Mouse (Mus musculus) lung, embryonic 15.5 days (tissue): ENCODE measurements around the gene Thumpd3. TPM values are rescaled to one million over a fixed set of nuclear protein-coding genes. Genes with fewer than 3 reads are reported as not detected.

Experiments used
- ATAC-seq: fragments of 200-750 bp; cut with Nextera tagmentation; 2 replicates; pipeline ENCODE4 v1.8.0; 2017; ENCODE audit warnings: moderate number of reproducible peaks, borderline replicate concordance; ENCODE audit not compliant: low FRiP score, low TSS enrichment; ENCODE audit errors: extremely low read depth
- H3K27ac ChIP-seq: fragments of 300-500 bp; sonication (generic); 2 replicates; pipeline ENCODE4 v1.5.1; 2015; ENCODE audit warnings: moderate library complexity, mild to moderate bottlenecking, inconsistent platforms
- H3K27me3 ChIP-seq: fragments of 300-500 bp; sonication (generic); 2 replicates; pipeline ENCODE4 v1.6.1; 2015; ENCODE audit warnings: inconsistent platforms
- H3K36me3 ChIP-seq: fragments of 300-500 bp; sonication (generic); 2 replicates; pipeline ENCODE4 v1.6.1; 2015; ENCODE audit warnings: inconsistent platforms
- H3K4me1 ChIP-seq: fragments of 300-500 bp; sonication (generic); 2 replicates; pipeline ENCODE4 v1.6.1; 2015; ENCODE audit warnings: inconsistent platforms
- H3K4me2 ChIP-seq: fragments of 300-500 bp; sonication (generic); 2 replicates; pipeline ENCODE4 v1.6.1; 2015; ENCODE audit warnings: inconsistent platforms, mild to moderate bottlenecking, moderate library complexity
- H3K4me3 ChIP-seq: fragments of 300-500 bp; sonication (generic); 2 replicates; pipeline ENCODE4 v1.5.1; 2015; ENCODE audit warnings: mild to moderate bottlenecking, inconsistent platforms
- H3K9ac ChIP-seq: fragments of 300-500 bp; sonication (generic); 2 replicates; pipeline ENCODE4 v1.6.1; 2015; ENCODE audit warnings: inconsistent platforms
- H3K9me3 ChIP-seq: fragments of 300-500 bp; sonication (generic); 2 replicates; pipeline ENCODE4 v1.6.1; 2016; ENCODE audit warnings: inconsistent platforms
- WGBS: fragments of 180-500 bp; shearing (Covaris S2); methylation state at CpG from one replicate; pipeline ENCODE4 v1.1.7; 2015; 5-methylcytosine and 5-hydroxymethylcytosine counted together
- polyA plus RNA-seq: library from polyadenylated mRNA; unstranded; fragments of >200 nt; fragmentation: Nextera tagmentation; extraction: Ambion mirVana; gene quantifications from 2 replicates; pipeline ENCODE4 v1.2.1, GENCODE M21; 2015

Gene Thumpd3
- polyA plus RNA-seq, 1 experiment from 2014 or later, result 50.8 TPM

DNA sequence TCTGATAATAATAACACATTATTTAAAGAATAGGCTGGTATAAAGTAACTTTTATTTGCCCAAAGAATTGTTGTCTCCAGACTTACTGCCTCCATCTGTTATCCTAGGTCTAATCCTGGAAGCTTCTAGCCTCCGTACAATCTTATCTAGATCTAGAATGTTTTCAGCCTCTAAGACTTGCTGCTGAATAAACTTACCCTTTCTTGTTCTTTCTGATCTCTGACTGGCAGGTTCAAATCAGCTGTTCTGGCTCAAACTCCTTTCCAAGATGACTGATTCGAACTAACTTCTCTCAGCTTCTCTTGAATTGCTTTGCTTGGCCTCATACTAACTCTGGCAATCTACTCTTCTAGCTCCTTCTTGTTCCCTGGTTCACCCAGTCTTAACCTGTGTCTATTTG, 5.7 kb upstream of the Thumpd3 start:
- H3K27me3 ChIP-seq, result no peaks in the 10 kb centered on the region
- 61% methylated on average over 2 of the region's 2 CpGs for WGBS
- ATAC-seq, result no peak
- no peaks in the 10 kb centered on the region for H3K36me3 ChIP-seq
- H3K4me2 ChIP-seq, result no peak overlapping the region
- H3K4me3 ChIP-seq, result no peak overlapping the region
- H3K9ac ChIP-seq, result no peak overlapping the region
- no peak overlapping the region for H3K27ac ChIP-seq
- no peaks in the 10 kb centered on the region for H3K9me3 ChIP-seq
- H3K4me1 ChIP-seq, result peaks cover 12% of the 10 kb centered on the region

DNA sequence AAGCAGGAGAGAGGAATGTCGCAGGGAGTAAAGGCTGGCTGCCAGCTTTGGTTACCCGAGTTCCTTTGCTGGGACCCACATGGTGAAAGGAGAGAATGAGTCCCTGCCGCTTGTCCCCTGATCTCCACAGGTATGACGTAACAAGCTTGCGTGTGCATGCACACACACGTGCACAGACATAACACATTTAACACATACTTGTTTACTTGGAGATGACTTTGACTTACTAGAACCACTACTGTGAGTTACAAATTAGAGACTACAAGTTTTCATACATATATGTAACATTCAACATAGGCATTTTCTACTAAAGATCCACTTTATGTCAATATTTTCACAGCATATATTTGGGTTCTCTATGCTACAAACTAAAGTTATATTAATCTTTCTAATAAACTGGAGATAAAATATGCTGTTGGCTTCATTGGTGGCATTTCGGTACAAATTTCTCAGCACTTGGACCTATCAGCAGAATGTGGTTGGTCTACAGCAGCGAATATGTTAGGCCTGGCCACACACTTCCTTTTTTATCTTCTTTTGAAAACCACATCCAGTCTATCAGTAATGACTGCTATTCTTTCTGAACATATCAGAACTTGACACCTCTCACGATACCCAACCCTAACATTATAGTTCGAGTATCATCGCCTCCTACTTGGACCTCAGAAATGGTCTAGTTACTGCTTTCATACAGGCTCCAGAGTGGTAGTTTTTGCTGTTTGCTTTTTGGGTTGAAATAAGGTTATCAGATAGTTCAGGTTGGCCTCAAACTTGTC, 4.6 kb upstream of the Thumpd3 start:
- no peaks in the 10 kb centered on the region for H3K27me3 ChIP-seq
- H3K9ac ChIP-seq, result no peak overlapping the region
- H3K27ac ChIP-seq, result no peak overlapping the region
- H3K36me3 ChIP-seq, result no peaks in the 10 kb centered on the region
- no peaks in the 10 kb centered on the region for H3K9me3 ChIP-seq
- H3K4me2 ChIP-seq, result no peak overlapping the region
- 79% methylated on average over 11 of the region's 11 CpGs for WGBS
- no peak overlapping the region for H3K4me3 ChIP-seq
- peaks cover 14% of the 10 kb centered on the region for H3K4me1 ChIP-seq
- ATAC-seq, result no peak

DNA sequence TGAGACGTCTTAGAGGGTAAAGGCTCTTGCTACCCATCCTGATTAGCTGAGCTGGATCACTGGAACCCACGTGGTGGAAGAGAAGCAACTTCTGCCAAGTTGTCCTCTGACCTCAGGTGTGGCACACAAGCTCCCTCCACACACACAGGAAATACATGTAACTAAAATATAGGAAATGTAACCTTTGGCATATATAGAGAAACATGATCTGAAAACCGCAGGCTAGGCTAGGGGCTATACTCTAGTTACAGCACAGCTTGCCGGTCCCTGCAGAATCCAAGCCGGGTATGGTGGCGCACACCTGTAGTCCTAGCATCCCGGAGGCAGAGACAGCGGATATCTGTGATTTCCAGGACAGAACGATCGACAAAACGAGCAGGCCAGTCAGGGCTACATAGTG, 450 bp upstream of the Thumpd3 start:
- Histone ChIP-seq H3K9ac (peak overlapping the region; percentile 57), H3K27me3 (no peaks in the 10 kb centered on the region), H3K4me1 (peaks cover 16% of the 10 kb centered on the region), H3K27ac (peak overlapping the region; percentile 90), H3K4me3 (peak overlapping the region; percentile 60), H3K9me3 (no peaks in the 10 kb centered on the region), H3K36me3 (peaks cover 4% of the 10 kb centered on the region; the same call in 1 of the 2 replicates), H3K4me2 (peak overlapping the region; percentile 61)
- WGBS, result under 1% methylated on average over 11 of the region's 11 CpGs
- peak; percentile 31 for ATAC-seq

DNA sequence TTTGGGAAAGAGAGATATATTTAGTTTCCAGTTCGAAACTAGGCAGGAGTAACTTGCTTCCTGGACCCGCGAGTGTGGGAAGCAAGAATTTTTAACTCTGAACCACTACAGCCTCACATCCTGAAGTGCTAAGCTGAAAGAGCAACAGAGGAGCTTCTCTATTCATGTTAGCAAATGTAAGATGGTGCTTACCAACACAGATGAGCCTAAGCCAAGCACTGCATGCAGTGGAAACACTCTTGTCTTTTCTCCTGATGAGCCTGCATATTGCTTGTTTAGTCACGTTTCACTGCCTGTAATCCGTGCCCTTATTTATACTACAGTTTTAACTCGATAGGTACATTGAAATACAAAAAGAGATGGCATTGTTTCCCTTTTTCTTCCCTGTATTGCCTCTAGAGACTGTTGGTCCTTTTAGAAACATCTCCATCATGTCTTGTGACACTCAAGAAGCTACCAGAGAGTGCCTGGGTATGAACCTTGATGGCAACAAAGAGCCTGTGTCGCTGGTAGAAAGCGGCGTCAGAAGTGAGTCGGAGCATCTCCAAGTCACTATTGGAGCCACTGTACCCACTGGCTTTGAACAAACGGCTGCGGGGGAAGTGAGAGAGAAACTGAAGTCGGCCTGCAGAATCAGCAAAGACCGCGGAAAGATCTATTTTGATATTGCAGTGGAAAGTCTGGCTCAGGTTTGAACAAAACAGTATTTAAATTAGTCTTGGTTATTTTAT, 1.2 kb downstream of the Thumpd3 start:
- 49% methylated on average over 15 of the region's 15 CpGs for WGBS
- H3K9me3 ChIP-seq, result no peaks in the 10 kb centered on the region
- ATAC-seq, result no peak
- peak overlapping the region; percentile 60 for H3K4me3 ChIP-seq
- H3K27me3 ChIP-seq, result no peaks in the 10 kb centered on the region
- peak overlapping the region; percentile 61 for H3K4me2 ChIP-seq
- H3K9ac ChIP-seq, result peak overlapping the region; percentile 54
- peaks cover 17% of the 10 kb centered on the region for H3K36me3 ChIP-seq
- H3K4me1 ChIP-seq, result peaks cover 16% of the 10 kb centered on the region
- H3K27ac ChIP-seq, result peak overlapping the region; percentile 90

DNA sequence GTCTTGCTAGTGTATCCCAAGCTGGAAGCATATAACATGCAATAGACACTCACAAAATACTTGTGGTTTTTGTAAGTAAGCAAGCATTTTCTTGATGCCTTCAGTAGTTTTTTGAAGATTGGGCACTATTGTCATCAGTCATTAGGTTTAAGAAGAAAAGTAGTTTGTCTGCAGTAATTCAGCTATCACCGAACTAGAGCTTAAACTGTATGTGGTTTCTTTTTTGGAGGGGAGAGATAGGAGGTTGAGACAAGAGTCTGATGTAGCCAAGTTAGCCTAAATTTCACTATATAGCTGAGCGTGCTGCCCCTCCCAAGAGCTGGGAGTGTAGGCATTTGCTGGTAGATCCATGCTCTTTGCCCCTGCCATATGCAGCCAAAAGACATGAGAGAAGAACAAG, 2.3 kb downstream of the Thumpd3 start:
- no peak overlapping the region for H3K9ac ChIP-seq
- peaks cover 16% of the 10 kb centered on the region for H3K4me1 ChIP-seq
- H3K27ac ChIP-seq, result no peak overlapping the region
- H3K27me3 ChIP-seq, result no peaks in the 10 kb centered on the region
- no peaks in the 10 kb centered on the region for H3K9me3 ChIP-seq
- ATAC-seq, result no peak
- H3K4me3 ChIP-seq, result no peak overlapping the region
- 96% methylated on average over 2 of the region's 2 CpGs for WGBS
- H3K36me3 ChIP-seq, result peaks cover 27% of the 10 kb centered on the region
- no peak overlapping the region for H3K4me2 ChIP-seq

DNA sequence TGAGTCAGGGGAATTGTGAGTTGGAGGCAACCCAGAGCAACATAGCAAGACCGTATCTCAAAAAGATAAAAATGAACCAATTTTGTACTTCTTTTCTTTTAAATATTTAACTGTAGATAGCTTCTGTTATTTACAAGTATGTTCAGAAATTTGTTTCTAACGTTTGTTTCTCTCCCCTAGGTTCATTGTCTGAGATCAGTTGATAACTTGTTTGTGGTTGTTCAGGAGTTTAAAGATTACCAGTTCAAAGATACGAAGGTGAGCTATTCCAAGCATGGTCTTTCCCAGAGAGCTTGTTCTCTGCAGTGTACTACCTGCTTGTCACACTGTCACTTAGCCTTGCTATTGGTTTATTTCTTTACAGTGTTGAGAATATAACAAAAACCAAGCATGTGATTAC, 3.1 kb downstream of the Thumpd3 start:
- H3K4me1 ChIP-seq, result peaks cover 16% of the 10 kb centered on the region
- H3K4me3 ChIP-seq, result no peak overlapping the region
- no peaks in the 10 kb centered on the region for H3K27me3 ChIP-seq
- H3K36me3 ChIP-seq, result peaks cover 29% of the 10 kb centered on the region
- H3K4me2 ChIP-seq, result no peak overlapping the region
- H3K9ac ChIP-seq, result no peak overlapping the region
- H3K27ac ChIP-seq, result no peak overlapping the region
- H3K9me3 ChIP-seq, result no peaks in the 10 kb centered on the region
- ATAC-seq, result no peak
- 87% methylated on average over 3 of the region's 3 CpGs for WGBS

DNA sequence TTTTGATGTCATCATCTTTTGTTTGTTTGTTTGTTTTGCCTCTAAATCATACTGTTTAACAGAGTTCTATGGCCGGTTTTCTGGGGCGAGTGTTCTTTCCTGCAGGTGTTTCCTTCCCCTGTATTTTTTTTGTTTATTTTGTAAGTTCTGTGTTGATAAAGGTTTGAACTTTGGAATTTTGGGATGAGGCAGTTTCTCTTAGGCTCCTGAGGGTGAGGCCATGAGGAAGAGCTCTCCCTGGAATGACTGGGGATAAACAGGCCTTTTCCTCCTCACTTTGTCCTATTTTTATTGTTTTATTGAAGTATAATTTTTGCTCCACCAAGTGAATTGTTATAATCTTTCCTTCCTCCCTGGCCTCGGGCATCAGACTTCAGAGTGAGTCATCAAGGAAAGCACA, 6.9 kb downstream of the Thumpd3 start:
- Histone ChIP-seq H3K27ac (no peak overlapping the region), H3K4me3 (no peak overlapping the region), H3K36me3 (peaks cover 55% of the 10 kb centered on the region), H3K9ac (no peak overlapping the region), H3K27me3 (no peaks in the 10 kb centered on the region), H3K4me2 (no peak overlapping the region), H3K4me1 (no peaks in the 10 kb centered on the region), H3K9me3 (no peaks in the 10 kb centered on the region)
- ATAC-seq, result no peak
- WGBS, result 67% methylated on average over 3 of the region's 3 CpGs

DNA sequence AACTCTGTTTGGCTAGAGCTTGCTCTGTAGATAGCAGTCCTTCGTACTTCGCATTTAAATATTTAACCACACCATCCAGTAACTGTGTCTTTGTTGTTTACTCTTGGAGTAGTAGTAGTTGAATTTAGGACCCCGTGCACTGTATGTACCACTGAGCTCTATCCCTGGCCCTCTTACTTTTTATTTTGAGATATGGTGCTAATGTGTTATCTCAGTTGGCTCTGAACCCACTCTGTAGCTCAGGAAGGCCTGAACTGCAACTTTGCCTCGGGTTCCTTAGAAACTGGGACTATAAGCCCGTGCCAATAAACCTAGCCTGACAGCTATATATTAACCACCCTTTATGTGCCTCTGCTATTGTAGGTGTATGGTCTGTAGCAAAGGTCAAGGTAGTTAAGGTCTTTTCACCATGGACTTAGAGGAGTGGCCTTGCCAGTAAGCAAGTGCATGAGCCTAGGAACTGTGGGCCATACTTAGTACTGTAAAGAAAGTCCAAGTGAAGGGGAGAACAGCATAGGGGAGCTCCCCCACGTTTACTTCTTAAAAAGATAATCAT, 8.6 kb downstream of the Thumpd3 start:
- H3K4me1 ChIP-seq, result no peaks in the 10 kb centered on the region
- no peak for ATAC-seq
- no peak overlapping the region for H3K4me3 ChIP-seq
- H3K27me3 ChIP-seq, result no peaks in the 10 kb centered on the region
- H3K9ac ChIP-seq, result no peak overlapping the region
- H3K36me3 ChIP-seq, result peaks cover 65% of the 10 kb centered on the region
- no peaks in the 10 kb centered on the region for H3K9me3 ChIP-seq
- 78% methylated on average over 6 of the region's 6 CpGs for WGBS
- no peak overlapping the region for H3K27ac ChIP-seq
- no peak overlapping the region for H3K4me2 ChIP-seq

DNA sequence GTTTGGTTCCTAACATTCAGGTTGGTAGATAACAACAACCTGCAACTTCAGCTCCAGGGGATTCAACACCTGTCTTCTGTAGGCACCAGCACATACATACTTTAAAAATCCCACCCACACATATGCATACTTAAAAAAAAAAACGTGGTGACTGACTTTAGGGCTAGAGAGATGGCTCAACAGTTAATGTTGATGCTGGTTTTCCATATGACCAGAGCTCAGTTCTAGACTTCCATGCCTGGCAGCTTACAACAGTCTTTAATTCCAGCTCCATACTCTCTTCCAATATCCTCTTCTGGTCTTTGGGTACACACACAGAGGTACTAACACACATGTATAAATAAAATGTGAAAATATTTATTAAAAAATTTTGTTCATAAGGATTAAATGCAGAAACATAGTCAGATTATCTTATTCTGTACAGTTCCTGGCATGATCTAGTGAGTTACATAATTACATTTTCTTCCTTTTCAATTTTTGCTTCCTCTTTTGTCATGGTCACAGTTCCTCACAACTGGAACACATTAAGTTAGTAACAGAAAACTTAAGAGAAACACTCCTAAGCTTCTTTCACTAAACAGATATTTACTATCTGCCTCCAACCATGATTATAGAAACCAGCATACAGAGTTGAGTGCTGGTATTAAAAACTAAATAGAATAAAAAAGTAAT, 15.0 kb downstream of the Thumpd3 start:
- no peak overlapping the region for H3K27ac ChIP-seq
- H3K4me2 ChIP-seq, result no peak overlapping the region
- H3K9ac ChIP-seq, result no peak overlapping the region
- H3K9me3 ChIP-seq, result no peaks in the 10 kb centered on the region
- peaks cover 80% of the 10 kb centered on the region for H3K36me3 ChIP-seq
- no peak for ATAC-seq
- no peaks in the 10 kb centered on the region for H3K27me3 ChIP-seq
- no peaks in the 10 kb centered on the region for H3K4me1 ChIP-seq
- no peak overlapping the region for H3K4me3 ChIP-seq
- WGBS, result 50% methylated on average over 1 of the region's 1 CpGs

DNA sequence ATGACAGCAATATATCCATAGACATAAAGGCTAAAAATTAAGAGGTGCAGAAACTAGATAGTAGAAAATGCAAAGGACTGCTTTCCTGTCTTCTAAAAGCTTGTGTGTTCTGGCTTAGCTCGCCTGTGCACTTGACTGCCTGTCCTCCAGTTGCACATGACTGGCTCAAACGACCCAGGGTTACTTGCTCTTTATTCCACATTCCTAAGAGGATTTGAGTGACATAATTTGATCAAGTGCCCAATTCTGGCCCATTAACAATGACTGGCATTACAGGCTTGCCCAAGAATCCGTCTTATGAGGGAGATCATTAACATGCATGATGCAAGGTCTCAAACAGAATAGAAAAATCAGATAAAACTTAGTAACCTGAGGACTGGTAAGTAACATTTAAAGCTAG, 16.2 kb downstream of the Thumpd3 start:
- WGBS, result 58% methylated on average over 3 of the region's 3 CpGs
- H3K4me1 ChIP-seq, result no peaks in the 10 kb centered on the region
- no peak for ATAC-seq

DNA sequence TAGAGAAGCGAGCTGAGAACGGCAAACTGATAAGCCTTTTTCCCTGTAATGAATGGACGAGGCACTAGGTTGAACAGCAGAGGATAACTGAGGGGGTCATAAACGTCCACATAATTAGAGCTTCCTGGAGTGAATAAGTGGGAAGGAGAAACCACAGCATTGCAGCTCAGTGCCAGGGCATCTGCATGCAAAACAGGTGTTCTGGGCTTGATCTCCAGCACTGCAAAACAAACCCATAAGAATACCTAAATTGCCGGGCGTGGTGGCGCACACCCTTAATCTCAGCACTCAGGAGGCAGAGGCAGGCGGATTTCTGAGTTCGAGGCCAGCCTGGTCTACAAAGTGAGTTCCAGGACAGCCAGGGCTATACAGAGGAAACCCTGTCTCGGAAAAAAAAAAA, 17.3 kb downstream of the Thumpd3 start:
- H3K27me3 ChIP-seq, result no peaks in the 10 kb centered on the region
- WGBS, result 83% methylated on average over 10 of the region's 10 CpGs
- no peaks in the 10 kb centered on the region for H3K4me1 ChIP-seq
- H3K4me2 ChIP-seq, result no peak overlapping the region
- peaks cover 87% of the 10 kb centered on the region for H3K36me3 ChIP-seq
- no peak overlapping the region for H3K9ac ChIP-seq
- no peak for ATAC-seq
- H3K27ac ChIP-seq, result no peak overlapping the region
- H3K9me3 ChIP-seq, result no peaks in the 10 kb centered on the region
- H3K4me3 ChIP-seq, result no peak overlapping the region

More for the DNA sequence above, 16.2 kb downstream of the Thumpd3 start:
- Histone ChIP-seq H3K4me3 (no peak overlapping the region), H3K4me2 (no peak overlapping the region), H3K9ac (no peak overlapping the region), H3K9me3 (no peaks in the 10 kb centered on the region), H3K36me3 (peaks cover 85% of the 10 kb centered on the region), H3K27me3 (no peaks in the 10 kb centered on the region), H3K27ac (no peak overlapping the region)

DNA sequence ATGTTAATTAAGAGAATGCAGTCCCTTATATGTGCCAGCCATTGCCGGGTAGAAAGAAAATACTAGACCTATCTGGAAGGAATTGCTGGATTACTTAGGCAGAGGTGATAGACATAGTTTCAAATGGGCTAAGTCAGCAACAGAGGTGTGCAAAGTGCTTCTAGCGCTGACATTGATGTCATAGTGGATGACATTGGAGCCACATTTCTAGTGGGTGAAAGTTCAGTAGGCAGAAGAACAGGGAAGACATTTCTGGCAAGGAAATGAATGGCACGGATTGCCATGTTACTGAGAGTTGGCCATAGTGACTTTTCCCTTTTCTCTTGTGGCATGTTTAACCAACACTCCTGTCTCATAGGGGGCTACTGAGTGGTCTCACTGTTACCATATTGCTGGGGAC, 19.2 kb downstream of the Thumpd3 start:
- Histone ChIP-seq H3K9me3 (no peaks in the 10 kb centered on the region), H3K36me3 (peaks cover 88% of the 10 kb centered on the region), H3K27me3 (no peaks in the 10 kb centered on the region), H3K4me2 (no peak overlapping the region), H3K4me3 (no peak overlapping the region), H3K27ac (no peak overlapping the region), H3K4me1 (no peaks in the 10 kb centered on the region), H3K9ac (no peak overlapping the region)
- 87% methylated on average over 3 of the region's 3 CpGs for WGBS
- ATAC-seq, result no peak
